Mouse (Mus musculus) T-helper 17 cell (primary cell): ENCODE data around the gene Lrig1.

Experiments used
- in situ Hi-C, 2 experiments: fragments of 300-600 bp; cut with MboI, MseI; formaldehyde crosslinking; loops; 1 replicate in 1 of 2; 2 replicates in 1 of 2; pipeline ENCODE4 v1.15.1; 2025; ENCODE audit warnings: high pct_unique_total_duplicates in 2 of 2

Lrig1 gene

GRCm38 (mm10) chr6:94678377-94679164 lies 21.4 kb downstream of the Lrig1 start:
- in situ Hi-C loops, result loop anchor here in 1 of 2 experiments (5.0 kb wide), 1 partner anchor 41 kb away; no protein-coding TSS in a partner anchor

- in situ Hi-C loops, result loop anchor here in 1 of 2 experiments (5.0 kb wide), 1 partner anchor 40 kb away; no protein-coding TSS in a partner anchor
Observed at GRCm38 (mm10) chr6:94677448-94677847, 22.5 kb downstream of the Lrig1 start.

GRCm38 (mm10) chr6:94676840-94677239 lies 23.1 kb downstream of the Lrig1 start:
- in situ Hi-C loops, result loop anchor here in 1 of 2 experiments (5.0 kb wide), 1 partner anchor 40 kb away; no protein-coding TSS in a partner anchor

GRCm38 (mm10) chr6:94676300-94676699 lies 23.7 kb downstream of the Lrig1 start:
- in situ Hi-C loops, result loop anchor here in 1 of 2 experiments (5.0 kb wide), 1 partner anchor 39 kb away; no protein-coding TSS in a partner anchor

GRCm38 (mm10) chr6:94672426-94672825 lies 27.5 kb downstream of the Lrig1 start:
- in situ Hi-C loops, result no loop called here

- in situ Hi-C loops, result no loop called here
Observed at GRCm38 (mm10) chr6:94669370-94669769, 30.6 kb downstream of the Lrig1 start.

- in situ Hi-C loops, result no loop called here
Observed at GRCm38 (mm10) chr6:94668204-94668863, 31.6 kb downstream of the Lrig1 start.

GRCm38 (mm10) chr6:94667131-94667530 lies 32.8 kb downstream of the Lrig1 start:
- in situ Hi-C loops, result no loop called here

- in situ Hi-C loops, result no loop called here
Observed at GRCm38 (mm10) chr6:94666432-94667119, 33.4 kb downstream of the Lrig1 start.

GRCm38 (mm10) chr6:94665677-94666076 lies 34.3 kb downstream of the Lrig1 start:
- in situ Hi-C loops, result no loop called here

- in situ Hi-C loops, result no loop called here
Observed at GRCm38 (mm10) chr6:94665248-94665647, 34.7 kb downstream of the Lrig1 start.

- in situ Hi-C loops, result no loop called here
Observed at GRCm38 (mm10) chr6:94664000-94664399, 36.0 kb downstream of the Lrig1 start.

GRCm38 (mm10) chr6:94661923-94662322 lies 38.0 kb downstream of the Lrig1 start:
- in situ Hi-C loops, result no loop called here

GRCm38 (mm10) chr6:94661321-94661720 lies 38.6 kb downstream of the Lrig1 start:
- in situ Hi-C loops, result no loop called here

- in situ Hi-C loops, result no loop called here
Observed at GRCm38 (mm10) chr6:94659886-94660333, 40.0 kb downstream of the Lrig1 start.

GRCm38 (mm10) chr6:94658136-94658480 lies 41.9 kb downstream of the Lrig1 start:
- in situ Hi-C loops, result no loop called here

GRCm38 (mm10) chr6:94657204-94658135 lies 42.5 kb downstream of the Lrig1 start:
- in situ Hi-C loops, result no loop called here

GRCm38 (mm10) chr6:94655818-94656478 lies 44.0 kb downstream of the Lrig1 start:
- in situ Hi-C loops, result no loop called here

GRCm38 (mm10) chr6:94653388-94654316 lies 46.3 kb downstream of the Lrig1 start:
- in situ Hi-C loops, result no loop called here
